Mouse (Mus musculus) cerebellum, postnatal 36 days (tissue): ENCODE data around the gene Vmn1r46.
"Not testable (repeated sequence)": the region's sequence is repeated elsewhere in the genome, so short reads cannot be mapped to it uniquely, and the experiment has no call there.

Experiments used
- DNase-seq, 2 experiments: peaks; one replicate each; pipeline ENCODE4 v3.0.0; 2021 to 2022; ENCODE audit warnings: mixed read lengths in 2 of 2

Gene Vmn1r46

GRCm38 (mm10) chr6:89969013-89969412 is at the start of gene Vmn1r46:
Gene Vmn1r46 (plus strand): TSS chr6:89969313.
- DNase-seq, result no peak

GRCm38 (mm10) chr6:89940498-89940897 is 28.6 kb upstream of the Vmn1r46 start, which contains the start of gene Vmn1r45:
Gene Vmn1r45 (minus strand): TSS chr6:89940598.
- DNase-seq, result not testable (repeated sequence)

GRCm38 (mm10) chr6:89940926-89941325 is 28.2 kb upstream of the Vmn1r46 start:
- no peak for DNase-seq

- no peak for DNase-seq
These were observed 15.6 kb upstream of the Vmn1r46 start for GRCm38 (mm10) chr6:89953556-89953955.

GRCm38 (mm10) chr6:89966341-89966740 is 2.8 kb upstream of the Vmn1r46 start:
- DNase-seq, result no peak

- DNase-seq, result no peak
These were observed 16.9 kb downstream of the Vmn1r46 start for GRCm38 (mm10) chr6:89985989-89986388.

GRCm38 (mm10) chr6:90015847-90016246 is 46.7 kb downstream of the Vmn1r46 start, which contains the start of gene Vmn1r47:
Gene Vmn1r47 (plus strand): TSS chr6:90016147.
- not testable (repeated sequence) for DNase-seq
